Mouse (Mus musculus) hematopoietic stem cell, adult 5-6 weeks (primary cell): ENCODE measurements at regions not wholly inside any gene's neighbourhood (a gene's known extent, or its start where the extent isn't known, plus 50 kb on each side); places are given as distances from the start of the nearest gene placed in this dataset.

Experiments used
- ATAC-seq, 2 experiments: fragments of 125-278 bp in 1 of 2; replicated peaks in 1 of 2; 2 replicates each; pipeline ENCODE4 v1.8.0; 2016 to 2017; ENCODE audit warnings: inconsistent platforms in 2 of 2, mild to moderate bottlenecking in 2 of 2, moderate number of reproducible peaks in 2 of 2, low read depth in 1 of 2, moderate TSS enrichment in 1 of 2; ENCODE audit not compliant: low FRiP score in 2 of 2, poor library complexity in 2 of 2, severe bottlenecking in 2 of 2, insufficient read depth in 1 of 2, low TSS enrichment in 1 of 2

GRCm38 (mm10) chr1:61117535-61117934 lies 139.8 kb downstream of the Icos start:
- ATAC-seq = no peak

DNA sequence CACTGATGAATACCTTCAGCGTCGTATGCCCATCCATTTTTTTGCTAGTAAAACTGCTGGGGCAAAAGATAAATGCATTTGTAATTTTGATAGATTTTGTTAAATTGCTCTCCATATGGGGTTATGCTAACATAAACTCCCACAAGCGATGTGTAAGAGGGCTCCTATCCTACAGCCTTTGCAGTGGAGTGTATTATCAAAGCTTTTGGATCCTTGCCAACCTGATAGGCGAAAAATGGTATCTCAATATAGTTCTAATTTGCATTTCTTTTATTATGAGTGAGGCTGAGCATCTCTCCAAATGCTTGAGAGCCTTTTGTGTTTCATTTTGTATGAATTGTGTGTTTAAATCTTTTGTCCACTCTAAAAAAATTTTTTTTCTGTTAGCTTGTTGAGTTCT lies 140.3 kb downstream of the Icos start:
- ATAC-seq = no peak

GRCm38 (mm10) chr1:61121480-61121879 lies 143.8 kb downstream of the Icos start:
- no peak for ATAC-seq

GRCm38 (mm10) chr1:61125127-61125526 lies 147.4 kb downstream of the Icos start:
- ATAC-seq = no peak

- ATAC-seq = peak in 1 of 2 experiments; percentile 36; a peak in 1 of 4 replicates
These were observed 158.1 kb downstream of the Icos start for GRCm38 (mm10) chr1:61135597-61136545.

DNA sequence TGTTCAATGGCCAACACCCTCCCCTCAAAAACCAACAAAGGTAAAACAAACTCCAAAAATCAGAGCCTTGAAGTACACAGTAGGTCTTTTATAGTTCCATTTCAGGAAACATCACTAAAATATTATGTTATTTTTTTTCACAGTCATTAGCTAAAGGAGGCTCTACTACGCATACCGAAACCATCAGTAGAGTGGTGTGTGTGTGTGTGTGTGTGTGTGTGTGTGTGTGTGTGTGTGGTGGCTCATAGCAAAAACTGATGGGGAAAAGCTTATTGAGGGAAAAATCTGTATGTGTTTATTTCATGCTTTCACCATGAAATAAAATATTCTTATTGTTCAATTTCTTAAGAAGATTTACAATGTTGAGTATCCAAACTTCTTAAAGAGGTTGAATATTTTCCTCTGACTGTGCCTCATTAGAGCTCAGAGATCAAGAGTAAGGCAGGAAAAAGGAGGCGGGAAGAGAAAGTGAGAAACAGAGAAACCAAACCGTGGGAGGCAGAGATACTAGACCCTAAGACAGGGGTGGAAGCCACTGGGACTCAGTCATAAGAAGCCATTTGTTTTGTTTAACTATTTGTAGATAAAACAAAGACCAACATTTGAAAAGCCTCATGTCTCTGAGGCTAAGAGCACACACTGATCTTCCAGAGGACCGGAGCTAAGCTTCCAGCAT lies 159.6 kb downstream of the Icos start:
- ATAC-seq = no peak

GRCm38 (mm10) chr1:61137954-61138353 lies 160.2 kb downstream of the Icos start:
- ATAC-seq = no peak

- peak in 1 of 2 experiments; percentile 29; a peak in 1 of 4 replicates for ATAC-seq
These were observed 161.7 kb downstream of the Icos start for GRCm38 (mm10) chr1:61139291-61139983.

DNA sequence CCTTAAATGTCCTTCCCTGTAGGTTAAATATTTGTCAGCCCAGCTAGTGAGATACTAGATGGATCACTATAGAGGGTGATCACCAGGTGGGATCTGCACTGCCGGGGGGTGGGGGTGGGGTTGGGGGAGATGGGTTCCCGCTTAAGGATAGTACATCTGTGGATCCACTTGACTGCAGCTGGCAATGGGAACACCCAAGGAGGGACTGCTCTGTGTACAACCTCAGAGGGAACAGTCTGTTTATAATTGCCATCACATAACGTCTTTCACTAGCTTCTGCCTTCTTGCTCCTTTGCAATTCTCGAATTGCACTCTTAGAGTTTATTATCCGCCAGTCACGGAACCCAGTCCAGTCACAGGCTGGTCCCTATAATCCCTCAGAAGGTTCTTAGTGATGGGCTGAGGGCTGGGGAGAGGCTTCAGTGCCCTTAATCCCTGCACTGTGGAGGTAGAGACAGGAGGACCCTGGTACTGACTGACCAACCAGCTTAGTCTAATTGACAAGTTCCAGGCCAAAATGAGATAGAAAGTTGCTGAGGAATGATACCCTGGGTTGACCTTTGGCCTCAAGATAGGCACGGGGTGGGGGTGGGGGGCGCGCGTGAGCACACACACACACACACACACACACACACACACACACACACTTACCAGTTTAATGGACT lies 162.4 kb downstream of the Icos start:
- no peak for ATAC-seq

DNA sequence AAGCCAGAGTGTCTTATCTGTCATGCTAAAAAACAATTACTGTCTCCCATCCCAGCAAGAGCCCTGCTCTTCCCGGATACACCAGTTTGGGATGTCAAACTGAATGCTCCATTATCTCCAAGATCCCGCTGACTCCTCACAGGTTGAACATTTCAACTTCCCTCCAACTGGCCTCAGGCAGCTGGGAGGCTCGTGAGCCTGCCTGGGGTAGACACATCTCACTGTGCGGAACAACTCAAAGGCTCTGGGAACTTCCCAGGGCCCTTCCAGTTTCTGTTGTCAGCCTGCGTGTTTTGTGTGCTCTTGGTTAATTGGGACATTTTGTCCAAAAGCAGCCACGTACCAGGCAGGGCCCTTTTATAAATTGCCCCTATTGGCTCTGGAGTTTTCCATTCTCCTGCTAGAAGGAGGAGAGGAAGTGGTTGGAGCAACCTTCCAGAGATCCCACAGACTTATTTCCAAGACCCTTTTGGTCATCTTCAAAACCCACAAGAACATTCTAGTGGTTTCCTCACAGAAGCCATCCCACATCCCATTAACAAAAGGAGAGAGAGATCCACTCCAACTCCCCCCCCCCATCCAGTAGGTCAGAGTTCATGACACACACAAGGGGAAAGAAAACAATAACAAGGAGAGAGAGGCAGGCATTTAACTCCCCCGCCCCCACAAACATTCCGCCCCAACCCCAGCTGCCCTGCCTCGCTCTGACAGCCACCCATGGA lies 163.3 kb downstream of the Icos start:
- no peak for ATAC-seq

- no peak for ATAC-seq
These were observed 163.8 kb downstream of the Icos start for GRCm38 (mm10) chr1:61141592-61141930.

DNA sequence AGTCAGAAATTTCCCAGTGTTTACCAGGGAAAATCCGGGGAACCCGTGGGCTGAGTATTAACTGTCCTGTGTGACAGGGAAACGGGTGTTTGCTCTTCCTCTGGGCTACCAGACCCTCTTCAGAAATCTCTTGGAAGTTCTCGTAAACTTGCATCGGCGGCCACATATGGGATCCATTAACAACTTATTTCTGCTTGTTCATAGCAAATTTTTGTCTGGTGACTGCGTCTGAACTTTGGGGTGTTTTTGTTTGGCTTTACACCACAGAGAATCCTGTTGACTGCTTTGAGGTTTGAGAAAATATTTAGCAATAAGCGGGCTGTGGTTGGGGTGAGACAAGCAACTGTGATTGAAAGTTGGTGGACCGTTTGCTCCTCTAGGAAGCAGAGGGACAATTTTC lies 164.2 kb downstream of the Icos start:
- ATAC-seq = no peak

- ATAC-seq = no peak
These were observed 165.5 kb downstream of the Icos start for GRCm38 (mm10) chr1:61143030-61143753.

DNA sequence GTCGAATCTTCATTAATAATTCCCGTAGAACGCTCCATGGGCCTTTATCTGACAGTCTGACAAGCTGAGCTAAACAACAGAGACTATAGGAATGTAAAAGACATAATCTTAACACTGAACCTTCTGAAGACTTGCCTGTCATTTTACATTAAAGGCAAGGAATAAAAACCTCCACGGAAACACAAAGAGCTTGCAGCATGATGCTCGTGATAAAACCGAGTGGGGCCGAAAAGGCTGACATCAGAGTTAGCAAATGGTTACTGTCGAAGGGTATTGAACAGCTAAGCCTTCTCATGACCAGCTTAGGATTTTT lies 166.0 kb downstream of the Icos start:
- no peak for ATAC-seq

DNA sequence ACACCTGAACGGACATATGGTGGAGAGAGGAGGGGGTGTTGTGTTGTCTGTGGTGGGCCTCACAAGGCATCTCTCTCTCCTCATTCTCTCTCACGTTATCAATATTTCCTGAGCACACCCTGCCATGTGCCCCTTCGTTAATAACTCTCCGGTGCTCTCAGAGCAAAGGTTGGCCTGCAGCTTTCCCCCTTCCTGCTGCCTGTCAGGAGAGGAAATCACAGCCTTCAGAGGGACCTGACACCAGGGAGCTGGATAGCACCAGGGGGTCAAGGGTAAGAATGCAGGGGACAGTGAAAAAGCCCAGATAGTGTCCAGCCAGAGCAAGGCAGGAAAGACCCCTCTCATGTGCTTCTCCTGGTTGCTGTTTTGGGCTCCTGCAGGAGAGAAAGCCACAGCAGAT lies 167.3 kb downstream of the Icos start:
- ATAC-seq = no peak

GRCm38 (mm10) chr1:61145572-61145971 lies 167.8 kb downstream of the Icos start:
- ATAC-seq = no peak
